Mouse (Mus musculus) ES-E14 (cell line): ENCODE measurements around the gene Sbf2. TPM values are rescaled to one million over a fixed set of nuclear protein-coding genes. Genes with fewer than 3 reads are reported as not detected.

ENCODE experiments used
- DNase-seq: peaks from one replicate; pipeline ENCODE4 v3.0.0-alpha.2; 2013; ENCODE audit warnings: low read depth, low spot score
- H3K27ac ChIP-seq: 2 replicates; pipeline ENCODE4 v1.5.1; 2012; ENCODE audit warnings: low read depth, mild to moderate bottlenecking, low read length, moderate library complexity, mixed read lengths; ENCODE audit not compliant: poor library complexity, insufficient read depth, severe bottlenecking
- H3K36me3 ChIP-seq: 2 replicates; pipeline ENCODE4 v1.6.1; 2012; ENCODE audit warnings: mild to moderate bottlenecking, low read length, moderate library complexity, mixed read lengths; ENCODE audit not compliant: control insufficient read depth, poor library complexity, insufficient read depth, severe bottlenecking
- H3K4me1 ChIP-seq, 2 experiments: fragments of 150-350 bp in 1 of 2; sonication (generic) in 1 of 2; 2 replicates each; pipeline ENCODE4 v1.6.1; 2012; ENCODE audit warnings: low read length in 2 of 2, mild to moderate bottlenecking in 1 of 2, mixed read lengths in 1 of 2; ENCODE audit not compliant: control insufficient read depth in 2 of 2, insufficient read depth in 2 of 2, poor library complexity in 1 of 2
- H3K4me3 ChIP-seq, 2 experiments: fragments of 150-350 bp in 1 of 2; sonication (generic) in 1 of 2; 2 replicates each; pipeline ENCODE4 v1.5.1; 2012; ENCODE audit warnings: low read length in 2 of 2, low read depth in 1 of 2, mild to moderate bottlenecking in 1 of 2, mixed read lengths in 1 of 2; ENCODE audit not compliant: insufficient read depth in 1 of 2, poor library complexity in 1 of 2, severe bottlenecking in 1 of 2
- H3K9ac ChIP-seq: 2 replicates; pipeline ENCODE4 v1.6.1; 2012; ENCODE audit warnings: low read depth, mild to moderate bottlenecking, low read length, mixed read lengths; ENCODE audit not compliant: poor library complexity, insufficient read depth, severe bottlenecking
- H3K9me3 ChIP-seq: fragments of 150-350 bp; sonication (generic); 2 replicates; pipeline ENCODE4 v1.6.1; 2012; ENCODE audit warnings: low read depth, mild to moderate bottlenecking, low read length; ENCODE audit not compliant: control insufficient read depth, insufficient read depth
- CHD2 ChIP-seq: IDR thresholded peaks from 2 replicates; pipeline ENCODE4 v1.6.1; 2014; ENCODE audit warnings: mild to moderate bottlenecking, low read depth, low read length, inconsistent platforms
- HCFC1 ChIP-seq: IDR thresholded peaks from 2 replicates; pipeline ENCODE4 v1.6.1; 2012; ENCODE audit warnings: low read length, inconsistent platforms, borderline replicate concordance; ENCODE audit not compliant: insufficient read depth
- MAFK ChIP-seq: IDR thresholded peaks from 2 replicates; pipeline ENCODE4 v1.6.1; 2014; ENCODE audit warnings: mild to moderate bottlenecking, low read depth, low read length, inconsistent platforms; ENCODE audit not compliant: insufficient read depth
- ZC3H11A ChIP-seq: IDR thresholded peaks from 2 replicates; pipeline ENCODE4 v1.6.1; 2012; ENCODE audit warnings: low read depth, mild to moderate bottlenecking, inconsistent platforms, low read length, borderline replicate concordance
- ZNF384 ChIP-seq: IDR thresholded peaks from 2 replicates; pipeline ENCODE4 v1.6.1; 2012; ENCODE audit warnings: low read depth, low read length, inconsistent platforms
- in situ Hi-C, 2 experiments: fragments of 600-800 bp; cut with MboI; formaldehyde crosslinking; loops; one replicate each; pipeline ENCODE4 v1.15.1; 2025; ENCODE audit warnings: low sequenced_read_pairs in 2 of 2, inconsistent platforms in 1 of 2; ENCODE audit not compliant: unreplicated experiment in 2 of 2
- total RNA-seq: library from RNA; depleted of rRNA; stranded (reverse); fragments of 300-350 nt; gene quantifications from 2 replicates; pipeline ENCODE4 v1.2.3, GENCODE M21; 2012

Gene Sbf2
- total RNA-seq, 1 experiment: 17.4 TPM

GRCm38 (mm10) chr7:110639291-110639915, 24.7 kb upstream of the Sbf2 start:
- Histone ChIP-seq H3K9me3 (no peaks in the 10 kb centered on the region), H3K27ac (no peak overlapping the region; the same call in 1 of the 2 replicates), H3K4me1 (peaks cover 2 to 6% of the 10 kb centered on the region in 2 experiments; a peak in 3 of 4 replicates), H3K9ac (no peak overlapping the region), H3K4me3 (no peak overlapping the region), H3K36me3 (no peaks in the 10 kb centered on the region)
- no peak for DNase-seq
- in situ Hi-C loops: loop anchor here (25.0 kb wide), 2 partner anchors 252 to 477 kb away; no protein-coding TSS in a partner anchor
- TF ChIP-seq HCFC1 (no peak), CHD2 (no peak), MAFK (no peak), ZNF384 (no peak), ZC3H11A (no peak)

- no peak overlapping the region for H3K9ac ChIP-seq
- H3K36me3 ChIP-seq: no peaks in the 10 kb centered on the region
- in situ Hi-C loops: loop anchor here (25.0 kb wide), 2 partner anchors 251 to 476 kb away; no protein-coding TSS in a partner anchor
- no peak overlapping the region for H3K4me3 ChIP-seq
- H3K9me3 ChIP-seq: no peaks in the 10 kb centered on the region
- peaks cover 2 to 6% of the 10 kb centered on the region in 2 experiments; a peak in 3 of 4 replicates for H3K4me1 ChIP-seq
- DNase-seq: no peak
- H3K27ac ChIP-seq: no peak overlapping the region
- TF ChIP-seq HCFC1: no peak
- no peak for TF ChIP-seq ZNF384
- no peak for TF ChIP-seq MAFK
- TF ChIP-seq ZC3H11A: no peak
- no peak for TF ChIP-seq CHD2
Measured at GRCm38 (mm10) chr7:110638305-110639110, 23.8 kb upstream of the Sbf2 start.

- TF ChIP-seq HCFC1 (no peak), MAFK (peak; percentile 66)
- Histone ChIP-seq H3K27ac (no peak overlapping the region), H3K4me3 (no peak overlapping the region), H3K9ac (no peak overlapping the region), H3K4me1 (peaks cover 2 to 6% of the 10 kb centered on the region in 2 experiments; a peak in 3 of 4 replicates), H3K9me3 (no peaks in the 10 kb centered on the region), H3K36me3 (no peaks in the 10 kb centered on the region)
- no peak for DNase-seq
- in situ Hi-C loops: loop anchor here (25.0 kb wide), 2 partner anchors 249 to 474 kb away; no protein-coding TSS in a partner anchor
Measured at GRCm38 (mm10) chr7:110636559-110636958, 21.8 kb upstream of the Sbf2 start.

- H3K9me3 ChIP-seq: no peaks in the 10 kb centered on the region
- H3K4me3 ChIP-seq: no peak overlapping the region
- in situ Hi-C loops: loop anchor here (25.0 kb wide), 2 partner anchors 249 to 474 kb away; no protein-coding TSS in a partner anchor
- H3K36me3 ChIP-seq: no peaks in the 10 kb centered on the region
- H3K4me1 ChIP-seq: peaks cover 2 to 6% of the 10 kb centered on the region in 2 experiments; a peak in 3 of 4 replicates
- H3K27ac ChIP-seq: no peak overlapping the region
- no peak for TF ChIP-seq HCFC1
- TF ChIP-seq MAFK: no peak
- no peak for TF ChIP-seq ZC3H11A
- TF ChIP-seq ZNF384: no peak
- TF ChIP-seq CHD2: no peak
- no peak overlapping the region for H3K9ac ChIP-seq
- no peak for DNase-seq
Measured at GRCm38 (mm10) chr7:110635929-110636328, 21.2 kb upstream of the Sbf2 start.
